Mouse (Mus musculus) kidney, adult 8-10 months (tissue): Measurements from ENCODE around the gene Abcb1a.

ENCODE experiments used
- DNase-seq, 2 experiments: peaks; one replicate each; pipeline ENCODE4 v3.0.0; 2022

Gene Abcb1a

GRCm38 (mm10) chr5:8659911-8660737, at the start of gene Abcb1a:
Gene Abcb1a (plus strand): TSS chr5:8660077.
- DNase-seq = peak; percentile 79 to 81

- DNase-seq = peak; percentile 20 to 31
These were observed 37.7 kb upstream of the Abcb1a start for GRCm38 (mm10) chr5:8622071-8622595.

GRCm38 (mm10) chr5:8622596-8623231, 37.2 kb upstream of the Abcb1a start, which contains the start of gene Rundc3b:
Gene Rundc3b (minus strand): TSS chr5:8622952.
- DNase-seq = peak; percentile 87 to 90

- no peak for DNase-seq
These were observed 27.0 kb upstream of the Abcb1a start for GRCm38 (mm10) chr5:8632901-8633300.

- DNase-seq = no peak
These were observed 25.3 kb upstream of the Abcb1a start for GRCm38 (mm10) chr5:8634489-8634975.

GRCm38 (mm10) chr5:8648300-8648699, 11.6 kb upstream of the Abcb1a start:
- peak in 1 of 2 experiments; percentile 17 for DNase-seq

GRCm38 (mm10) chr5:8648774-8649173, 11.1 kb upstream of the Abcb1a start:
- DNase-seq = no peak

GRCm38 (mm10) chr5:8652085-8652484, 7.8 kb upstream of the Abcb1a start:
- DNase-seq = no peak

GRCm38 (mm10) chr5:8660738-8661151, 868 bp downstream of the Abcb1a start:
- no peak for DNase-seq

- DNase-seq = no peak
These were observed 4.8 kb downstream of the Abcb1a start for GRCm38 (mm10) chr5:8664678-8665077.

GRCm38 (mm10) chr5:8667758-8668474, 8.0 kb downstream of the Abcb1a start:
- peak in 1 of 2 experiments; percentile 43 for DNase-seq

GRCm38 (mm10) chr5:8669606-8670005, 9.7 kb downstream of the Abcb1a start:
- no peak for DNase-seq

- DNase-seq = no peak
These were observed 15.5 kb downstream of the Abcb1a start for GRCm38 (mm10) chr5:8675262-8675951.

- no peak for DNase-seq
These were observed 16.0 kb downstream of the Abcb1a start for GRCm38 (mm10) chr5:8675952-8676262.

- DNase-seq = no peak
These were observed 21.3 kb downstream of the Abcb1a start for GRCm38 (mm10) chr5:8681166-8681565.

- DNase-seq = peak in 1 of 2 experiments; percentile 59
These were observed 23.8 kb downstream of the Abcb1a start for GRCm38 (mm10) chr5:8683686-8684085.

GRCm38 (mm10) chr5:8686071-8686470, 26.2 kb downstream of the Abcb1a start:
- peak; percentile 60 to 72 for DNase-seq

- peak; percentile 17 to 26 for DNase-seq
These were observed 27.7 kb downstream of the Abcb1a start for GRCm38 (mm10) chr5:8687550-8687949.

GRCm38 (mm10) chr5:8716061-8716460, 56.2 kb downstream of the Abcb1a start:
- DNase-seq = no peak

- no peak for DNase-seq
These were observed 59.7 kb downstream of the Abcb1a start for GRCm38 (mm10) chr5:8719556-8719955.

GRCm38 (mm10) chr5:8722224-8722623, 62.3 kb downstream of the Abcb1a start:
- no peak for DNase-seq

GRCm38 (mm10) chr5:8722867-8723266, 63.0 kb downstream of the Abcb1a start:
- DNase-seq = no peak
